Mouse (Mus musculus): ENCODE data around the gene Naa25. TPM values are rescaled to one million over a fixed set of nuclear protein-coding genes. Genes with fewer than 3 reads are reported as not detected.

Naa25 gene
- 42.6 and 47.0 TPM in 2 replicates for polyA plus RNA-seq (2014; fragmentation: Nextera tagmentation; extraction: Ambion mirVana)

- Histone ChIP-seq H3K9me3 (ENCODE audit: control insufficient read depth, low read length) (no peaks in the 10 kb centered on the region), H3K27me3 (ENCODE audit: control insufficient read depth, insufficient read depth, low read length) (no peaks in the 10 kb centered on the region), H3K36me3 (ENCODE audit: control insufficient read depth, insufficient read depth, low read length) (peaks cover 7% of the 10 kb centered on the region; the same call in 1 of the 2 replicates), H3K4me1 (ENCODE audit: control insufficient read depth, insufficient read depth, low read length) (0 out of 2 replicates have a peak, but pooled peaks cover 2% of the 10 kb centered on the region), H3K4me3 (ENCODE audit: low read depth, low read length) (peak within 1 kb of the TSS; percentile 92), H3K4me2 (ENCODE audit: low read depth, severe bottlenecking) (peak within 1 kb of the TSS; percentile 69), H3K9ac (ENCODE audit: low read length) (peak within 1 kb of the TSS; percentile 64), H3K27ac (replicated peaks; ENCODE audit: low read depth, low read length) (peak within 1 kb of the TSS; percentile 81)
- DNase-seq (ENCODE audit: low spot score) (peak; percentile 97), ATAC-seq (ENCODE audit: insufficient number of reproducible peaks, low FRiP score, low TSS enrichment, low read depth) (peak; percentile 93)
- 10% methylated on average over 53 of the region's 53 CpGs for WGBS
Observed at GRCm38 (mm10) chr5:121397187-121398145, at the start of gene Naa25. Naa25 (plus strand) TSS chr5:121397936.

- Histone ChIP-seq H3K36me3 (ENCODE audit: control insufficient read depth, insufficient read depth, low read length) (peaks cover 30% of the 10 kb centered on the region), H3K4me1 (ENCODE audit: control insufficient read depth, insufficient read depth, low read length) (no peaks in the 10 kb centered on the region), H3K4me3 (ENCODE audit: low read depth, low read length) (no peak overlapping the region), H3K27ac (replicated peaks; ENCODE audit: low read depth, low read length) (no peak overlapping the region), H3K9ac (ENCODE audit: low read length) (no peak overlapping the region), H3K27me3 (ENCODE audit: control insufficient read depth, insufficient read depth, low read length) (no peaks in the 10 kb centered on the region), H3K4me2 (ENCODE audit: low read depth, severe bottlenecking) (no peak overlapping the region), H3K9me3 (ENCODE audit: control insufficient read depth, low read length) (no peaks in the 10 kb centered on the region)
- DNase-seq (ENCODE audit: low spot score): no peak
- 77% methylated on average over 9 of the region's 9 CpGs for WGBS
- no peak for ATAC-seq (ENCODE audit: insufficient number of reproducible peaks, low FRiP score, low TSS enrichment, low read depth)
Observed at GRCm38 (mm10) chr5:121359229-121359628, 38.5 kb upstream of the Naa25 start.

- Histone ChIP-seq H3K9ac (ENCODE audit: low read length) (no peak overlapping the region), H3K9me3 (ENCODE audit: control insufficient read depth, low read length) (no peaks in the 10 kb centered on the region), H3K27me3 (ENCODE audit: control insufficient read depth, insufficient read depth, low read length) (no peaks in the 10 kb centered on the region), H3K4me1 (ENCODE audit: control insufficient read depth, insufficient read depth, low read length) (no peaks in the 10 kb centered on the region), H3K4me2 (ENCODE audit: low read depth, severe bottlenecking) (peak overlapping the region; percentile 1; the same call in 1 of the 2 replicates), H3K27ac (replicated peaks; ENCODE audit: low read depth, low read length) (no peak overlapping the region), H3K4me3 (ENCODE audit: low read depth, low read length) (no peak overlapping the region), H3K36me3 (ENCODE audit: control insufficient read depth, insufficient read depth, low read length) (peaks cover 29% of the 10 kb centered on the region)
- no peak for DNase-seq (ENCODE audit: low spot score)
- 79% methylated on average over 5 of the region's 5 CpGs for WGBS
- ATAC-seq (ENCODE audit: insufficient number of reproducible peaks, low FRiP score, low TSS enrichment, low read depth): no peak
Observed at GRCm38 (mm10) chr5:121361696-121362095, 36.0 kb upstream of the Naa25 start.

GRCm38 (mm10) chr5:121363441-121363840 lies 34.3 kb upstream of the Naa25 start:
- ATAC-seq (ENCODE audit: insufficient number of reproducible peaks, low FRiP score, low TSS enrichment, low read depth): no peak
- Histone ChIP-seq H3K4me1 (ENCODE audit: control insufficient read depth, insufficient read depth, low read length) (no peaks in the 10 kb centered on the region), H3K27me3 (ENCODE audit: control insufficient read depth, insufficient read depth, low read length) (no peaks in the 10 kb centered on the region), H3K9ac (ENCODE audit: low read length) (no peak overlapping the region), H3K36me3 (ENCODE audit: control insufficient read depth, insufficient read depth, low read length) (peaks cover 28% of the 10 kb centered on the region), H3K9me3 (ENCODE audit: control insufficient read depth, low read length) (no peaks in the 10 kb centered on the region), H3K4me3 (ENCODE audit: low read depth, low read length) (no peak overlapping the region), H3K27ac (replicated peaks; ENCODE audit: low read depth, low read length) (no peak overlapping the region), H3K4me2 (ENCODE audit: low read depth, severe bottlenecking) (no peak overlapping the region)
- DNase-seq (ENCODE audit: low spot score): no peak
- WGBS: 88% methylated on average over 7 of the region's 7 CpGs

- WGBS: 91% methylated on average over 16 of the region's 16 CpGs
- Histone ChIP-seq H3K27me3 (ENCODE audit: control insufficient read depth, insufficient read depth, low read length) (no peaks in the 10 kb centered on the region), H3K9me3 (ENCODE audit: control insufficient read depth, low read length) (no peaks in the 10 kb centered on the region), H3K4me2 (ENCODE audit: low read depth, severe bottlenecking) (no peak overlapping the region), H3K27ac (replicated peaks; ENCODE audit: low read depth, low read length) (no peak overlapping the region), H3K4me1 (ENCODE audit: control insufficient read depth, insufficient read depth, low read length) (no peaks in the 10 kb centered on the region), H3K36me3 (ENCODE audit: control insufficient read depth, insufficient read depth, low read length) (peaks cover 19% of the 10 kb centered on the region; the same call in 1 of the 2 replicates), H3K9ac (ENCODE audit: low read length) (no peak overlapping the region), H3K4me3 (ENCODE audit: low read depth, low read length) (no peak overlapping the region)
- DNase-seq (ENCODE audit: low spot score): no peak
- ATAC-seq (ENCODE audit: insufficient number of reproducible peaks, low FRiP score, low TSS enrichment, low read depth): no peak
Observed at GRCm38 (mm10) chr5:121366449-121367225, 31.1 kb upstream of the Naa25 start.

- Histone ChIP-seq H3K9ac (ENCODE audit: low read length) (no peak overlapping the region), H3K4me1 (ENCODE audit: control insufficient read depth, insufficient read depth, low read length) (no peaks in the 10 kb centered on the region), H3K4me3 (ENCODE audit: low read depth, low read length) (no peak overlapping the region), H3K9me3 (ENCODE audit: control insufficient read depth, low read length) (no peaks in the 10 kb centered on the region), H3K27ac (replicated peaks; ENCODE audit: low read depth, low read length) (no peak overlapping the region), H3K27me3 (ENCODE audit: control insufficient read depth, insufficient read depth, low read length) (no peaks in the 10 kb centered on the region), H3K36me3 (ENCODE audit: control insufficient read depth, insufficient read depth, low read length) (peaks cover 17% of the 10 kb centered on the region), H3K4me2 (ENCODE audit: low read depth, severe bottlenecking) (no peak overlapping the region)
- ATAC-seq (ENCODE audit: insufficient number of reproducible peaks, low FRiP score, low TSS enrichment, low read depth): no peak
- no peak for DNase-seq (ENCODE audit: low spot score)
- 86% methylated on average over 4 of the region's 4 CpGs for WGBS
Observed at GRCm38 (mm10) chr5:121367255-121367654, 30.5 kb upstream of the Naa25 start.

GRCm38 (mm10) chr5:121371712-121372111 lies 26.0 kb upstream of the Naa25 start:
- H3K36me3 ChIP-seq (ENCODE audit: control insufficient read depth, insufficient read depth, low read length): peaks cover 23% of the 10 kb centered on the region
- no peaks in the 10 kb centered on the region for H3K27me3 ChIP-seq (ENCODE audit: control insufficient read depth, insufficient read depth, low read length)
- H3K4me3 ChIP-seq (ENCODE audit: low read depth, low read length): no peak overlapping the region
- H3K9ac ChIP-seq (ENCODE audit: low read length): no peak overlapping the region
- no peaks in the 10 kb centered on the region for H3K4me1 ChIP-seq (ENCODE audit: control insufficient read depth, insufficient read depth, low read length)
- H3K27ac ChIP-seq (replicated peaks; ENCODE audit: low read depth, low read length): no peak overlapping the region
- no peaks in the 10 kb centered on the region for H3K9me3 ChIP-seq (ENCODE audit: control insufficient read depth, low read length)
- 90% methylated on average over 6 of the region's 6 CpGs for WGBS
- no peak overlapping the region for H3K4me2 ChIP-seq (ENCODE audit: low read depth, severe bottlenecking)
- DNase-seq (ENCODE audit: low spot score) (no peak), ATAC-seq (ENCODE audit: insufficient number of reproducible peaks, low FRiP score, low TSS enrichment, low read depth) (no peak)

GRCm38 (mm10) chr5:121374790-121375189 lies 22.9 kb upstream of the Naa25 start:
- Histone ChIP-seq H3K4me2 (ENCODE audit: low read depth, severe bottlenecking) (no peak overlapping the region), H3K27ac (replicated peaks; ENCODE audit: low read depth, low read length) (no peak overlapping the region), H3K4me1 (ENCODE audit: control insufficient read depth, insufficient read depth, low read length) (no peaks in the 10 kb centered on the region), H3K9me3 (ENCODE audit: control insufficient read depth, low read length) (no peaks in the 10 kb centered on the region), H3K4me3 (ENCODE audit: low read depth, low read length) (no peak overlapping the region), H3K27me3 (ENCODE audit: control insufficient read depth, insufficient read depth, low read length) (no peaks in the 10 kb centered on the region), H3K36me3 (ENCODE audit: control insufficient read depth, insufficient read depth, low read length) (peaks cover 32% of the 10 kb centered on the region), H3K9ac (ENCODE audit: low read length) (no peak overlapping the region)
- ATAC-seq (ENCODE audit: insufficient number of reproducible peaks, low FRiP score, low TSS enrichment, low read depth) (no peak), DNase-seq (ENCODE audit: low spot score) (no peak)
- 85% methylated on average over 3 of the region's 3 CpGs for WGBS
